Mouse (Mus musculus): ENCODE measurements around the gene Cdsn.
A peak's percentile ranks its signal among the peaks of the same experiment; 100 is the strongest.

The Cdsn gene

GRCm38 (mm10) chr17:35578211-35578610, 26.3 kb downstream of the Cdsn start:
- peak; percentile 69 for DNase-seq

GRCm38 (mm10) chr17:35582900-35583299, 31.0 kb downstream of the Cdsn start:
- DNase-seq = no peak

GRCm38 (mm10) chr17:35584330-35584937, 32.5 kb downstream of the Cdsn start:
- DNase-seq = peak; percentile 73

- DNase-seq = no peak
Measured at GRCm38 (mm10) chr17:35587291-35587690, 35.4 kb downstream of the Cdsn start.

- no peak for DNase-seq
Measured at GRCm38 (mm10) chr17:35588387-35588786, 36.5 kb downstream of the Cdsn start.

- peak; percentile 60 for DNase-seq
Measured at GRCm38 (mm10) chr17:35590410-35591218, 38.7 kb downstream of the Cdsn start.

GRCm38 (mm10) chr17:35591219-35591578, 39.3 kb downstream of the Cdsn start:
- no peak for DNase-seq

GRCm38 (mm10) chr17:35591731-35592130, 39.8 kb downstream of the Cdsn start:
- no peak for DNase-seq

GRCm38 (mm10) chr17:35592131-35592530, 40.2 kb downstream of the Cdsn start:
- DNase-seq = no peak

- no peak for DNase-seq
Measured at GRCm38 (mm10) chr17:35593786-35594185, 41.9 kb downstream of the Cdsn start.

GRCm38 (mm10) chr17:35594456-35594855, 42.5 kb downstream of the Cdsn start:
- no peak for DNase-seq

- DNase-seq = no peak
Measured at GRCm38 (mm10) chr17:35597399-35597798, 45.5 kb downstream of the Cdsn start.

GRCm38 (mm10) chr17:35601249-35601648, 49.3 kb downstream of the Cdsn start, which contains the start of gene Sfta2:
Gene Sfta2 (plus strand): TSS chr17:35601549.
- no peak for DNase-seq

- DNase-seq = no peak
Measured at GRCm38 (mm10) chr17:35601736-35602354, 49.9 kb downstream of the Cdsn start.
